Mouse (Mus musculus) heart, embryonic 15.5 days (tissue): Measurements from ENCODE around the gene Il33. TPM values are rescaled to one million over a fixed set of nuclear protein-coding genes. Genes with fewer than 3 reads are reported as not detected.

Source experiments
- ATAC-seq: fragments of 200-750 bp; cut with Nextera tagmentation; replicated peaks from 2 replicates; pipeline ENCODE4 v1.8.0; 2017; ENCODE audit warnings: low read depth, moderate TSS enrichment; ENCODE audit not compliant: insufficient number of reproducible peaks, insufficient read depth, low FRiP score
- H3K27ac ChIP-seq: fragments of 300-500 bp; sonication (generic); 2 replicates; pipeline ENCODE4 v1.5.1; 2015; ENCODE audit warnings: mild to moderate bottlenecking, inconsistent platforms
- H3K27me3 ChIP-seq: fragments of 300-500 bp; sonication (generic); 2 replicates; pipeline ENCODE4 v1.6.1; 2015; ENCODE audit warnings: inconsistent platforms
- H3K36me3 ChIP-seq: fragments of 300-500 bp; sonication (generic); 2 replicates; pipeline ENCODE4 v1.6.1; 2015; ENCODE audit warnings: mild to moderate bottlenecking, inconsistent platforms
- H3K4me1 ChIP-seq: fragments of 300-500 bp; sonication (generic); replicated peaks from 2 replicates; pipeline ENCODE4 v1.6.1; 2015; ENCODE audit warnings: inconsistent platforms
- H3K4me2 ChIP-seq: fragments of 300-500 bp; sonication (generic); 2 replicates; pipeline ENCODE4 v1.6.1; 2015; ENCODE audit warnings: inconsistent platforms, mild to moderate bottlenecking, moderate library complexity
- H3K4me3 ChIP-seq: fragments of 300-500 bp; sonication (generic); 2 replicates; pipeline ENCODE4 v1.5.1; 2015; ENCODE audit warnings: mild to moderate bottlenecking, inconsistent platforms
- H3K9ac ChIP-seq: fragments of 300-500 bp; sonication (generic); 2 replicates; pipeline ENCODE4 v1.6.1; 2015; ENCODE audit warnings: mild to moderate bottlenecking, inconsistent platforms
- H3K9me3 ChIP-seq: fragments of 300-500 bp; sonication (generic); replicated peaks from 2 replicates; pipeline ENCODE4 v1.6.1; 2016; ENCODE audit warnings: inconsistent platforms
- WGBS: fragments of 180-500 bp; shearing (Covaris S2); methylation state at CpG from one replicate; pipeline ENCODE4 v1.1.7; 2015; ENCODE audit warnings: mixed read lengths; 5-methylcytosine and 5-hydroxymethylcytosine counted together
- polyA plus RNA-seq: library from polyadenylated mRNA; unstranded; fragments of >200 nt; fragmentation: Nextera tagmentation; extraction: Ambion mirVana; gene quantifications from 2 replicates; pipeline ENCODE4 v1.2.1, GENCODE M21; 2015

Gene Il33
- polyA plus RNA-seq, 1 experiment from 2014 or later, result 9.5 TPM

DNA sequence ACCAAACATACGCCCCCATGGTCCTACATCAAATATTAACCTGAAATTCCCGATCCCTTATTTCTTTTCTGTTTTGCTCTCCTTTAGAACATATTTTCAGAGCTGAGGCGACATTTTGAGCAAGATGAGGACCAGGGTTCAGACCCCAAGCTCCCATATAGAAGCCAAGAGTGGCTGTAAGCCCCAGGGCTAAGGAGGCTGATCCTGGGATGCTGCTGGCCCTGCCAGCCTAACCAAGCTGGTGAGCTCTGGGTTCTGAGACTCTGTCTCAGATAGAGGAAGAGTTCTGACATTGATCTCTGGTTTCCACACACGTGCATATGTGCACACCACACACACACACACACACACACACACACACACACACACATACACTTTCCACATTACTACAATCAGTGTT lies 36.0 kb downstream of the Il33 start:
- Histone ChIP-seq H3K9me3 (no peaks in the 10 kb centered on the region), H3K4me2 (no peak overlapping the region), H3K4me1 (no peaks in the 10 kb centered on the region), H3K4me3 (no peak overlapping the region), H3K27ac (no peak overlapping the region), H3K27me3 (no peaks in the 10 kb centered on the region), H3K36me3 (no peaks in the 10 kb centered on the region), H3K9ac (no peak overlapping the region)
- 71% methylated on average over 4 of the region's 4 CpGs for WGBS
- ATAC-seq, result no peak

DNA sequence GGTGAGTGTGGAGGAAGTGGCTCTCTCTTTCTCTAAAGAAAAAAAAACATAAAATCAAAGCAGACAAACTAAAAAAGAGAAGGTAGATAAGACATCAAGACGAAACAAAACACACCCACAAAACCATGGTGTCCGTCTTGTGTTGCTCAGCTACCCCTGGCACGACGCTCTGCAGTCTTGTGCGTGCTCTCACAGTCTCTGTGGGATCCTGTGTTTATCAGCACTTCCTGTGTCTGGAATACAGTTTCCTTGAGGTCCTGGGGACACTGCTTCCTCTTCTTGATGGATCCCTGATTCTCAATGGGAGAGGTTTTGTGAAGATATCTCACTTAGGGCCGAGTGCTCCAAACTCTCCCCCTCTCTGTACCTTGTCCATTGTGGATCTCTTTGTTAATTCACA lies 36.9 kb downstream of the Il33 start:
- Histone ChIP-seq H3K4me2 (no peak overlapping the region), H3K27ac (no peak overlapping the region), H3K36me3 (no peaks in the 10 kb centered on the region), H3K9ac (no peak overlapping the region), H3K4me3 (no peak overlapping the region), H3K9me3 (no peaks in the 10 kb centered on the region), H3K4me1 (no peaks in the 10 kb centered on the region), H3K27me3 (no peaks in the 10 kb centered on the region)
- no peak for ATAC-seq
- 61% methylated on average over 6 of the region's 6 CpGs for WGBS

DNA sequence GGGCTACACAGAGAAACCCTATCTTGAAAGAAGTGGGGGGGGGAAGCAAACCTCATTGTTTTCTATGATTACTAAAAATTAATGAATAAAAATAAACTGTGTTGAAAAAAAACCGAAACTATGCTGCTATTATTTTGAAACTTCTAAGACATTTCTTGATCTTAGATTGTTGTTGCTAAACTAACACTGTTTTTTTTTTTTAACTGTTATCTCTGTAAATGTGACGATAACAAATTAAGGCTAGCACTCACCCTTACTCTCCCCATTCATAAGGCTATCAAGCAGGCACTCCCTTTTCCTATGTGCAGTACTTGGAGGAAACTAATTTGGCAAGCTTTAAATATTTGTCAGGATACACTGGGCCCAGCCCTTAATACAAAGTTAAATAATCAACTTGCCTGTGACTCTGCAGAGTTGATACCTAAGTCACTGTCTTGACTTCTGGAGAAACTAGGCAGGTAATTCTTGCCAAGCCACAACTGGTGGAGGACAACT lies 38.7 kb downstream of the Il33 start:
- no peak overlapping the region for H3K27ac ChIP-seq
- no peaks in the 10 kb centered on the region for H3K36me3 ChIP-seq
- no peaks in the 10 kb centered on the region for H3K27me3 ChIP-seq
- H3K4me2 ChIP-seq, result no peak overlapping the region
- H3K4me3 ChIP-seq, result no peak overlapping the region
- H3K9ac ChIP-seq, result no peak overlapping the region
- 55% methylated on average over 2 of the region's 2 CpGs for WGBS
- ATAC-seq, result no peak
- H3K9me3 ChIP-seq, result no peaks in the 10 kb centered on the region
- no peaks in the 10 kb centered on the region for H3K4me1 ChIP-seq

DNA sequence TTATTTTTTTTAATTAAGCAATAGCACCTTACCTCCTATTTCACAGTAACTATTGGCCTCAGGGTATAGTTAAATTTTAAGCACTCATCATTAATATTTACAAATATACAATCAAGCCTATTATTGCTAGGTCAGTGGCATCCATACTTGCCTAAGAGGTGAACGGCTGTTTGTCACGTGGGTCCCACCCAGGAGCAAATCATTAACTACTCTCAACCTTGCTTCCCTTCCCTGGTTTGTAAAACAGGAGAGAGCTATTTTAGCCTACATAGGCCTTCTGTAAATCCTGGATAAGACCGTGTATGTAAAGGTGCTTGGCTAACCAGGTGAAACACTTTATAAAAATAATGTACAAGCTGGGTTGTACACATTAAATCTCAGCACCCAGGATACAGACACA lies 43.0 kb downstream of the Il33 start:
- H3K9ac ChIP-seq, result no peak overlapping the region
- no peak for ATAC-seq
- H3K27me3 ChIP-seq, result no peaks in the 10 kb centered on the region
- no peak overlapping the region for H3K4me2 ChIP-seq
- H3K36me3 ChIP-seq, result no peaks in the 10 kb centered on the region
- no peaks in the 10 kb centered on the region for H3K4me1 ChIP-seq
- no peaks in the 10 kb centered on the region for H3K9me3 ChIP-seq
- H3K27ac ChIP-seq, result no peak overlapping the region
- H3K4me3 ChIP-seq, result no peak overlapping the region
- WGBS, result 77% methylated on average over 3 of the region's 3 CpGs

DNA sequence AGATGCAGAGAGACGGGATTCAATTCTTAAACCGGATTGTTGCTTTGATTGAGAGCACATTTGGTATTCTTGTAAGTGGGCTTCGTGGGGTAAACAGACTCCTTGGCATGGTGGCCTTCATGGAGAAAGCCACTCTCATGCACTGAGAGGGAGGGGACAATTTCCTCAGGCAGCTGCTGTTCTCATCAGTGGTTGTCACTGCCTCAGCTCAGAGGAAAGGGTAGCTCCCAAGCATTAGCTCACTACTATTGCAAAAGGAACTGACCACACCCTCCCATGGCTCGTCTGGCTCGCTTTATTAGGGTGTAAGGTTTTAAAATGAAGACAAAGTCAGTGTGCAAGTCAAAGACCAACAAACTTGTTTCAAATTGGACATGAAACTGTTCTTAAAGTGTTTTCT lies 48.5 kb downstream of the Il33 start:
- H3K4me2 ChIP-seq, result no peak overlapping the region
- H3K9ac ChIP-seq, result no peak overlapping the region
- H3K9me3 ChIP-seq, result no peaks in the 10 kb centered on the region
- no peak overlapping the region for H3K27ac ChIP-seq
- no peak overlapping the region for H3K4me3 ChIP-seq
- WGBS, result 67% methylated on average over 5 of the region's 5 CpGs
- H3K36me3 ChIP-seq, result no peaks in the 10 kb centered on the region
- no peaks in the 10 kb centered on the region for H3K4me1 ChIP-seq
- ATAC-seq, result no peak
- no peaks in the 10 kb centered on the region for H3K27me3 ChIP-seq

DNA sequence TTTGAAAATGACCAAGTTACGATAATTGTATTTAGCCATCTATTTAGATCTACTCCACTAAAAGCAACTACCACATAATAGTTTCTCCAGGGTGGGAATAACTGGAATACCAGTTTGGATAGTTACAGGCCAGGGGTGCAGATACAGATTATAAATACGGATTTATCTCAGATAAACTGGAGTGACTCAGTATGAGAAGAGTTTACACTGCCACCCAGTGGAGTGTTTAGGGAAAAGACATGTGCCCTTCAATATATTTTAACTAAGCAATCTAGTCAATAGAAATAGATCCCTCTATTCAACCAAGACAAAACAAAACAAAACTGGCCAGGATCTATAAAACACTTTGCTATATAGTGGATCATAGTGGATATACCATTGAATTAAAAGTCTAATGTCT lies 53.9 kb downstream of the Il33 start:
- no peak for ATAC-seq
- Histone ChIP-seq H3K4me1 (no peaks in the 10 kb centered on the region), H3K27me3 (no peaks in the 10 kb centered on the region), H3K4me3 (no peak overlapping the region), H3K9me3 (no peaks in the 10 kb centered on the region), H3K27ac (no peak overlapping the region), H3K36me3 (no peaks in the 10 kb centered on the region), H3K9ac (no peak overlapping the region), H3K4me2 (no peak overlapping the region)
- WGBS, result 52% methylated on average over 2 of the region's 2 CpGs

DNA sequence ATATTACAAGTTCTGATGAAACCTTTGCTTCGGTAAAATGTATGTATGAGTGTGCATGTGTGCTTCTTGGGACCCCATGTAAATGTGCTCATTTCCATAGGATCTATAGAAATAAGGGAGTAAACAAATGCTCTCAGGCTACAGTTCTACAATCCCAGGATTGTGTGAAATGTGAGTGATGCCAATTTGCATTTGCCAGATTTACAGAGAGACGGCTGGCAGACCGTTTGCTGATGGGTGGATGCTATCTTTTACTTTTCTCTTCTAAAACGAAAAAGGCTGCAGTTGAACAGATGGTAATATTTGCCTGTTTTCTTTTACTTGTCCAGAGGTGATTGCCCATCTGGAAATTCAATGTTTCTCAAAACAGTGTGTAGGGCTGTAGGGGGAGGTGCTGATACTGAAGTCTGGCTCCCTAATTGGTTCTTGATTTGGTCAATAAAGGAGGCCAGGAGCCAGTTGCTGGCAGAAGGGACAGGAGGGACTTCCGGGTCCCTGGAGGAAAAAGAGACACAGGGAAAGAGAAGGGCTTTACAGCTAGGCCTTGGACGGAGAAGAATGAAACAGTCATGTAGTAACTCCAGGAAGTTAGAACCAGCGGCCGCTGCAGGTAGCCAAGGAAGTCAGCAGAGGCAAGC lies 54.7 kb downstream of the Il33 start:
- H3K36me3 ChIP-seq, result no peaks in the 10 kb centered on the region
- no peak overlapping the region for H3K9ac ChIP-seq
- H3K27me3 ChIP-seq, result no peaks in the 10 kb centered on the region
- H3K4me3 ChIP-seq, result no peak overlapping the region
- H3K27ac ChIP-seq, result no peak overlapping the region
- 79% methylated on average over 8 of the region's 8 CpGs for WGBS
- H3K4me1 ChIP-seq, result no peaks in the 10 kb centered on the region
- no peak for ATAC-seq
- H3K9me3 ChIP-seq, result no peaks in the 10 kb centered on the region
- H3K4me2 ChIP-seq, result no peak overlapping the region

DNA sequence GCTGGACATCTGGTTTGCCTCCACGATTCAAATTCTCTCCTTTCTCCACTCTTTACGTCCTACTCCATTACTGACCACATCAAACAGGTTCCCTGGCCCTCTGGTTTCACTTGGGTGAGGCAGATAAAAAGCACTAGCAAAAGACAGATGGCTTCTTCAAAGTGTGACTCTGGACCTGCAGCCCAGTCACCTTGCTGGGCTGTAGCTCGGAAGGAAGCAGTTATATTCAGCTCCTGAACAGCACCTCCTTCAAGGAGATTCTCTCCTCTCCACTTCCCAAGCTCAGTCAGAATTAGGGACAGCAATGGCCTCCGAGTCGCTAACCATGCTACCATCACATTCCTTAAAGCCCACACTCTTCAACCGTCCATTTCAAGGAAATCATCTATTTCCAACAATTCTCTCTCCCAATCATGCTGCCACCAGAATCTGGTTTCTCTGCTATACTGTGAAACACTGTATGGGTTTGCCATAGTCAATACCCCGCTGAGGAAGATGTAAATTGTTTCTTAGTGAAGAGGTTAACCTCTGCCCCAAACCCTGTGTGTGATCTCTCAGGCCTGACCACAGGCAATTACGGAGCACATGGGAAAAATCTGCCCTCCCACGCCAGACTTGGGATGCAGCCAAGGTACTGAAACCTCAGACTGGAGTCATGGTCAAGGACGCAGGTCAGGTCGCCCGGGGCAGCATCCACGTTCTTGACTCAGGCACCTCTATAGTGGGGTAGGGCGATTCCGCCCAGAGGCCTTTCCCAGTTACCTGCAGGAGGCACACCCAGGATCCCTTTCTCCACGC lies 59.5 kb downstream of the Il33 start:
- Histone ChIP-seq H3K4me3 (no peak overlapping the region), H3K4me1 (peaks cover 4% of the 10 kb centered on the region; the same call in 1 of the 2 replicates), H3K36me3 (no peaks in the 10 kb centered on the region), H3K27me3 (no peaks in the 10 kb centered on the region), H3K9ac (no peak overlapping the region), H3K4me2 (no peak overlapping the region), H3K27ac (no peak overlapping the region), H3K9me3 (no peaks in the 10 kb centered on the region)
- 69% methylated on average over 16 of the region's 16 CpGs for WGBS
- no peak for ATAC-seq

DNA sequence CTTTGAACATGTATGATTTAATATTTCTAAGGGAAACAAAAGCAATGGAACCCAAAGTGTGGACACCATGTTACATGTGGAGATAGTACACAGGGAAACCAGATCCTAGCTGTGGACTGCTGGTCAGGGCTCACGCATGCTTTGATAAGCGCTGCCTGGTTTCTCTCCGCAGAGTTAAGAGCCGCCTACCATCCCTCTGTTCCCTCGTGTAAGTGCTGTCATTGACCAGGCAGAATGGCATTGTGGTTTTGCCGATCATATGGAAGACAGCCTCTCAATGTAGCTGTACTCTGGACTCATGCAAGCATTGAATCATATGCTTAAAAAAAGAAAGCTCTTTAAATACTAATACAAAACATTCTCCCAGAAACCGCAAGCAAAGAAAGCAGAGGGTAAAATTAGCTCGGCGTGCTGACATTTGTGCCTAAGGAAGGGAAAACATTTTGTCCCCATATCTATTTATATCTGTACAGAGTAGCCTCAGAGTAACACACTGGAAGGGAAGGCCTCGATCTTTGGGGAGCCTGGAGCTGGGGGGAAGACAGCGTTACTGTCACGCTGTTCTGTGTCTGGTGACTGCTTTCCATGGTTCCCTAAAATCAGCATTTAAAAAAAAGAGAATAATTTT lies 61.7 kb downstream of the Il33 start:
- Histone ChIP-seq H3K4me1 (peaks cover 4% of the 10 kb centered on the region; the same call in 1 of the 2 replicates), H3K9me3 (no peaks in the 10 kb centered on the region), H3K4me3 (no peak overlapping the region), H3K27ac (peak overlapping the region; percentile 39), H3K27me3 (no peaks in the 10 kb centered on the region), H3K36me3 (no peaks in the 10 kb centered on the region), H3K9ac (no peak overlapping the region), H3K4me2 (peak overlapping the region; percentile 19; the same call in 1 of the 2 replicates)
- WGBS, result 49% methylated on average over 12 of the region's 12 CpGs
- ATAC-seq, result no peak

DNA sequence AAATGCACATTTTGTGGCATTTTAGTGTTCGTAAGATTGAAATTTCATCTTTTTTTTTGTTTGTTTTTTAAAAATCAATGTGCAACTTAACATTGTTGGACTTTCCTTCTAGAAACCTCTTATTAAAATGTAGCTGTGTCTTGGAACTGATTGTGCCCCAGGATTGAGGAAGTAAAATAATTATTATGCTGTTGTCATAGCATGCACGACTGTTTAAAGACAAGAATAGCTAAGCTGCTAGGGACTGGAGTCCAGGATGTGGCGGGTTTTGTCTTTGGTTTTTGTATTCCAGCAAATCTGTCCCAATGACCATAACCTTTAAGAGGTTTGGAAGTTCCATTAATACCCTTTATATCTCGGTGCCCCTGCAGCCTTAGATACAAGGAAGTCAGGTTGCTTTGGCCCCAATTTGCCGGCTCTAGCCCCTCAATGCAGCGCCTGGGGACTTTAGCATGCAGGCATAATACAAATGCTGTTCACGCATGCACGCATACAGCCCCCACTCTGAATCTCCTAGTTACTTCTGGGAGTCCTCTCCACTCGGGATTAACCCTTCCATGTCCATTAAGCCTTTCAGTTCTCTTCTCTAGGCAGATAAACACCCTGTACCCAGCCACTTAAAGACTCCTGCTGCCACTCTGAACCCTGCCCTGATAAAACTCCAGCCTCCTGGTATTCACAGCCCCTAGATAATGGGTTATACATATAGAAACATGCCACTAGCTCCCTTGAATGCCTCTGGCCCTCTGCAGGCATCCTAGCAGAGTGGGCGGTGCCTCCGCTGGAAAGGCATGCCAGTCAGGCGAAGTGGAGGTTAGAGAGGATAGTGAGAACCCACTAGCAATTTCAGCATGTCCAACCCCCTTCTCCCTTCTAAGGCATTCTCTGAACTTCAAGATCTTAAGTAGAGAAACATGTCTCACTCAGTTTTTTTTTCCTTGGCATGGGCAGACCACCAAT lies 75.8 kb downstream of the Il33 start:
- no peak overlapping the region for H3K27ac ChIP-seq
- H3K4me3 ChIP-seq, result no peak overlapping the region
- no peaks in the 10 kb centered on the region for H3K27me3 ChIP-seq
- WGBS, result 63% methylated on average over 12 of the region's 12 CpGs
- H3K36me3 ChIP-seq, result no peaks in the 10 kb centered on the region
- H3K9ac ChIP-seq, result no peak overlapping the region
- 0 out of 2 replicates have a peak, but pooled peaks cover 4% of the 10 kb centered on the region for H3K4me1 ChIP-seq
- no peak overlapping the region for H3K4me2 ChIP-seq
- ATAC-seq, result no peak
- H3K9me3 ChIP-seq, result no peaks in the 10 kb centered on the region

DNA sequence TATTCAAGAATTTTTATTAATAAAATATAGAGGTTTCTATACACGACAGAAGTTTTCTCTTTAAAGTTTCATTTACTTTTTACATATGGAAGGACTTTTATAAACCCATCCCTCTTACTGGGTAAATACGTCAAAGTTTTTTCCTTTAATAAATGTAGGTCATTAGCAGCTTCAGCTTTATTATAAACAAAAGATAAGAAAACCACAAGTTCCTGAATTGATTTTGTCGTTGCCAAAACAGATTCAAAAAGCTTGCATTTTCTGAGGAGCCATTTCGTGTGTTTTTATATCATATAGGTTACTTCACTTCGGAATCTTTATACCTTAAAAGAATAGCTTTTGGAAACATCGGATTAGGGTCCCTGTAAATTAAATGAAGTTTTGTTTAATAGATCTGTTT lies 76.6 kb downstream of the Il33 start:
- no peak overlapping the region for H3K4me2 ChIP-seq
- H3K27me3 ChIP-seq, result no peaks in the 10 kb centered on the region
- no peaks in the 10 kb centered on the region for H3K9me3 ChIP-seq
- ATAC-seq, result no peak
- H3K4me1 ChIP-seq, result 0 out of 2 replicates have a peak, but pooled peaks cover 4% of the 10 kb centered on the region
- no peak overlapping the region for H3K27ac ChIP-seq
- H3K4me3 ChIP-seq, result no peak overlapping the region
- no peaks in the 10 kb centered on the region for H3K36me3 ChIP-seq
- no peak overlapping the region for H3K9ac ChIP-seq
- WGBS, result 77% methylated on average over 6 of the region's 6 CpGs
